Mouse (Mus musculus) bone marrow macrophage, adult 2 months (primary cell): ENCODE measurements at regions not wholly inside any gene's neighbourhood (a gene's known extent, or its start where the extent isn't known, plus 50 kb on each side); places are given as distances from the start of the nearest gene placed in this dataset.

Experiments used
- CTCF ChIP-seq: IDR thresholded peaks from 2 replicates; pipeline ENCODE4 v1.5.1; 2012; ENCODE audit warnings: low read depth, mild to moderate bottlenecking, low read length, moderate library complexity
- POLR2A ChIP-seq: IDR thresholded peaks from 2 replicates; pipeline ENCODE4 v1.6.1; 2012; ENCODE audit warnings: mild to moderate bottlenecking, low read depth, low read length, borderline replicate concordance

DNA sequence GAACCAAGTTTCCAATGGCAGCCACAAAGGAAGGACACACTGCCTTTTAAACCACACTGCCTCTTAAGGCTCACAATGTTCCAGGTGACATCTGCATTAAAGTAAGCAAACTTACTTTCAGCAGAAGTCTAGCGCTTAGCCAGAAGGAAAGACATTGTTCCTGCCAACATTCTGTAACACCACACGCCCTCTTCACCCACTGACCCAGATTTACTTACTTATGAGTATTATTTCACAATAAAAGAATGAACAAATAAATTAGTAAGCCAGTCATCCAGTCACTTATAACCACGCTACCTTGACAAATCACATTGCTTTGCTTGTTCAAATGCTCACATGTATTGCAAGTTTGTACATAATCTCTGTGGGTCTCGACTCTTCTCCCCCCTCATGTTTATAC lies 173.9 kb downstream of the Brms1l start:
- no peak for TF ChIP-seq CTCF
- no peak for TF ChIP-seq POLR2A
